Mouse (Mus musculus) E14TG2a.4 (cell line): ENCODE measurements around the gene Slx4ip.

Experiments used
- CTCF ChIP-seq: conservative IDR thresholded peaks from 2 replicates; pipeline ENCODE4 v1.5.1; 2014; ENCODE audit warnings: low read length
- NANOG ChIP-seq: IDR thresholded peaks from 2 replicates; pipeline ENCODE4 v1.6.1; 2014; ENCODE audit warnings: borderline replicate concordance, low read length, mixed read lengths
- POU5F1 ChIP-seq: IDR thresholded peaks from 2 replicates; pipeline ENCODE4 v1.6.1; 2014; ENCODE audit warnings: low read length, borderline replicate concordance

- TF ChIP-seq CTCF (no peak), POU5F1 (no peak), NANOG (no peak)
Observed at GRCm38 (mm10) chr2:136985998-136986730, 95.1 kb downstream of the Slx4ip start.
